ENCODE assay signal across 31 mouse cellular contexts in the genomic region with DNA sequence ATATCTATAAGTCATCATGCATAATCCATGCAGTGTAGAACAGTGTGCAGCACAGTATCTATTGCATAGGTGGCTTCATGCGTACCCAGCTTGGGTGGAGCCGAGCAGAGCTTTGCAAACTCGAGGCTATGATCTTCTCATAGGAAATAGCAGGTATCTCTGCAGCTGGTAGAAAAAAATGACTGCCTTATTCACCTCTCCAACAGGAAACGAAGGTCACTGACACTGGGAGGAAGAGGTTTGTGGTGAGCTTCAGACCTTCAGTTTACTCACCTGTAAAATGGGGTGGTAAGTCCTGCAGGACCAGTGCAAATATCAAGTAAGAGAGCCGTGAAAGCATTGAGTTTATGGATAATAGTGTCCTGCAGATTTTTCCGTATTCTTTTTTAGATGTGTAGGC.
DNase-seq lines count a peak whose midpoint lies in the region; ATAC-seq lines count a peak whose summit lies in the region.
"Had no signal": no experiment of that assay in that cellular context is flagged by ENCODE, and none has a peak within 500 bp of the region (broad histone marks: within the 10 kb centered on the region; RNA-seq: fewer than 3 reads in every experiment).

No protein-coding gene starts in this region.

- DNase-seq in CD4-positive helper T cell, adult 2 months (ENCODE audit: low read depth, low spot score): peak; percentile 64
- DNase-seq in induced T-regulatory cell, adult 2 months (ENCODE audit: low read depth): peak; percentile 47
- DNase-seq in naive thymus-derived CD4-positive, alpha-beta T cell, adult 2 months (ENCODE audit: low read depth): peak; percentile 65
- no peak for DNase-seq in embryo, embryonic 9.5 days (ENCODE audit: extremely low spot score)
- DNase-seq: adrenal gland, adult 8-10 months; adrenal gland, postnatal 25 days; B cell, adult 2 months; cerebellum, adult 18-20 months; cerebellum, adult 9-11 months; cerebellum, postnatal 25 days; gastrocnemius, postnatal 10 days; gastrocnemius, postnatal 36 days; heart, adult 2 months; heart, postnatal 14 days; heart, postnatal 4 days had no signal

- no peak overlapping the region for H3K9ac ChIP-seq in hindbrain, embryonic 13.5 days
- H3K9ac ChIP-seq: embryonic facial prominence, embryonic 13.5 days; forebrain, embryonic 12.5 days; forebrain, embryonic 15.5 days; heart, embryonic 13.5 days; hindbrain, embryonic 12.5 days had no signal

- no peaks in the 10 kb centered on the region for H3K36me3 ChIP-seq in hindbrain, embryonic 13.5 days
- H3K36me3 ChIP-seq: embryonic facial prominence, embryonic 10.5 days; embryonic facial prominence, embryonic 13.5 days; forebrain, embryonic 12.5 days; forebrain, embryonic 15.5 days; G1E; heart, embryonic 10.5 days; heart, embryonic 13.5 days; hindbrain, embryonic 12.5 days had no signal

- H3K4me1 ChIP-seq in hindbrain, embryonic 13.5 days (replicated peaks): no peaks in the 10 kb centered on the region
- H3K4me1 ChIP-seq: embryonic facial prominence, embryonic 10.5 days; embryonic facial prominence, embryonic 13.5 days; forebrain, embryonic 12.5 days; forebrain, embryonic 15.5 days; heart, embryonic 10.5 days; heart, embryonic 13.5 days; hindbrain, embryonic 12.5 days had no signal

- H3K27ac ChIP-seq in hindbrain, embryonic 13.5 days: no peak overlapping the region
- H3K27ac ChIP-seq: embryonic facial prominence, embryonic 10.5 days; embryonic facial prominence, embryonic 13.5 days; forebrain, embryonic 12.5 days; forebrain, embryonic 15.5 days; heart, adult 2 months; heart, embryonic 10.5 days; heart, embryonic 13.5 days; hindbrain, embryonic 12.5 days had no signal

- peak; percentile 74 for ATAC-seq in CD4-positive, CD25-positive, alpha-beta regulatory T cell, adult 4 months
- no peak for ATAC-seq in hindbrain, embryonic 13.5 days (ENCODE audit: low FRiP score)
- ATAC-seq in frontal cortex, adult (ENCODE audit: low TSS enrichment): no peak
- ATAC-seq: forebrain, embryonic 15.5 days; hindbrain, embryonic 16.5 days; intestine, postnatal 0 days; Patski had no signal

- H3K4me2 ChIP-seq in hindbrain, embryonic 13.5 days: no peak overlapping the region
- H3K4me2 ChIP-seq: embryonic facial prominence, embryonic 13.5 days; forebrain, embryonic 12.5 days; forebrain, embryonic 15.5 days; heart, embryonic 13.5 days; hindbrain, embryonic 12.5 days had no signal

- 89% methylated on average over 6 of the region's 6 CpGs for WGBS in hindbrain, embryonic 13.5 days

- no peaks in the 10 kb centered on the region for H3K9me3 ChIP-seq in hindbrain, embryonic 13.5 days
- H3K9me3 ChIP-seq: embryonic facial prominence, embryonic 10.5 days; embryonic facial prominence, embryonic 13.5 days; forebrain, embryonic 12.5 days; forebrain, embryonic 15.5 days; G1E; heart, embryonic 10.5 days; heart, embryonic 13.5 days; hindbrain, embryonic 12.5 days had no signal

- H3K4me3 ChIP-seq in hindbrain, embryonic 13.5 days: no peak overlapping the region
- H3K4me3 ChIP-seq: embryonic facial prominence, embryonic 10.5 days; embryonic facial prominence, embryonic 13.5 days; erythroblast, embryonic 14.5 days; forebrain, embryonic 12.5 days; forebrain, embryonic 15.5 days; heart, adult 2 months; heart, embryonic 10.5 days; heart, embryonic 13.5 days; hindbrain, embryonic 12.5 days had no signal

- no peaks in the 10 kb centered on the region for H3K27me3 ChIP-seq in hindbrain, embryonic 13.5 days
- H3K27me3 ChIP-seq: CH12.LX; embryonic facial prominence, embryonic 13.5 days; forebrain, embryonic 12.5 days; forebrain, embryonic 15.5 days; heart, embryonic 13.5 days; hindbrain, embryonic 12.5 days; Patski had no signal
